Mouse (Mus musculus) erythroblast, embryonic 14.5 days (primary cell): Measurements from ENCODE around the gene Prm1.

ENCODE experiments used
- GATA1 ChIP-seq: IDR thresholded peaks from 2 replicates; pipeline ENCODE4 v1.6.1; 2012; ENCODE audit warnings: low read length, inconsistent platforms, mixed read lengths
- TAL1 ChIP-seq: IDR thresholded peaks from 3 replicates; pipeline ENCODE4 v1.6.1; 2012; ENCODE audit warnings: low read length, inconsistent platforms, mixed read lengths

- TF ChIP-seq GATA1 (no peak), TAL1 (no peak)
Observed at GRCm38 (mm10) chr16:10796034-10796433, 9.6 kb downstream of the Prm1 start, which contains the start of gene Prm2.
